Mouse (Mus musculus) spleen, embryonic (tissue): ENCODE measurements at regions not wholly inside any gene's neighbourhood (a gene's known extent, or its start where the extent isn't known, plus 50 kb on each side); places are given as distances from the start of the nearest gene placed in this dataset.

Experiments
- CTCF ChIA-PET: fragments of 350-600 bp; sonication (Branson Sonifier 250); formaldehyde crosslinking; loops from one replicate; lab custom pipeline; 2022; lab: Charles Lee

DNA sequence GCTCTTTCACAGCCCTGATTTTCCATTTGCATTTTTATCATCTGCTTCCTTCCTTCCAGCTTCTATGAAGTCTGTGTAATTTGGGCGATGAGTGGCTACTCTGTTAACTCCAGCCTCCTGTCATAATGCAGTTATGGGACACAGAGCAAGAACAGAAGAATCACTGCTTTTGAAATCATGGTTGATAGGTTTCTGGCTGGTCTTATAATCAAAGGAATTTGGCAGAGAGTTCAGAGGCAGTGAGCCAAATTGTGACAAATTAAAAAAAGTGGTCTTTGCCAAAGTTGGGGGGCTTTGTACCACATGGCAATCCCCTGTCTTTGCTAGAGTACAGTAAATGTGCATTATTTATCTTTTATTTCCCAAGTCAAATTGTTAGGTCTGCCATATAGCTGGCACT is 1292.6 kb downstream of the Rapgef2 start:
- CTCF ChIA-PET: no interaction called here

DNA sequence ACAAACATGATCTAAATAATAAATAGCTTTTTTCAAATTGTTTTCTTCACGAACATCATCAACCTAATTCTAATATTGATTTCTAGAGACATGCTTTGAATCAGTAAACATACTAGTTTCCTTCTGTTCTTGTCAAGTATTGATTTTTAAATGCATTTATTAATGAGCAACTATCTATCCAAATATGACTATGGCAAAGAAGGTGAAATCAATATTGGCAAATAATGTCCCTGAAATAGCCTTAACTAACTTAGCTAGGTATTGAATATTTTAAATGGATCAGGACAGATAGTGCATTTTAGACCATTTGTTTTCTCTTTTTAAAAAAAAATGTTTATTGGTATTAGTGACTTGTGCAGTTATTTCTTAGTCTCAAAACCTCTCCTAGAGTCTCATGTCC is 1341.5 kb downstream of the Rapgef2 start:
- CTCF ChIA-PET: no interaction called here

DNA sequence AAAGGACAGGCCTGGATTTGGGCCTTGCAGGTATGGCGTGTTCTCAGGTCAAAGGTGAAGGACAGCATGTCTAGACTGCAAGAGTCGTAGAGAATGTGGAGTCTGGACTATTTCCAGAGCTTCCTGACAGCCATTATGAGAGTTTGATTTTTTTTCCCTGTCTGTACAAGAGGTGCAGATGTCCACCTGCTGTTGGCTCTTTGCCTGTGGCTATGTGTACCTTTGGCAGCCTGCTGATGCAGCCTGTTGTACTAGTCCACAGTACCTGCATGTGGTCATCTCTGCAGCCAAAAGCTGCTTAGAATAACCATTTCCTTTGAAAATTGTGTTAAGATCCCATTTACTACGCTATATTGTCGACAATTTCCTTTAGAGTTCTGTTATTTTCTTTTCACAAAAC is 1389.1 kb downstream of the Rapgef2 start:
- CTCF ChIA-PET: interaction anchor here (0.9 kb wide), 1 partner anchor 834 kb away, joined by 3 read pairs; no protein-coding TSS in a partner anchor

DNA sequence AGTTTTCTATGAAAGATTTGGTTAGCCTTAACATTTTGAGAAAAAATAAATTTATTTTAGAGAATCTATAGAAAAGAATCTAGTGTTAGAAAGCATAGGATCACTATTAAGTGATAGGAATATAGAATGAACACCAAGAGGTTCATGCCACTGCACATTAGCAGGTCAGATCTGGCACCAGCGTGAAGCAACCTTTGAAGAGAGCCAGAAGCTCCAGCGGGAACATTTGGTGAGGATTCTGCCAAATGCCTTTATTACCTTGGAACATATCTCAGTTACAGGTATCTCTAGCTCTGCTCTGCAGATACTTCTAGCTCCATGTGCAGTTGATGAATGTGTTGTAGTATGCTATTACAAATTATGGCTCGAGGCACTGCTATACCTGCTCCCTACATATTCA is 1398.7 kb downstream of the Rapgef2 start:
- CTCF ChIA-PET: no interaction called here

DNA sequence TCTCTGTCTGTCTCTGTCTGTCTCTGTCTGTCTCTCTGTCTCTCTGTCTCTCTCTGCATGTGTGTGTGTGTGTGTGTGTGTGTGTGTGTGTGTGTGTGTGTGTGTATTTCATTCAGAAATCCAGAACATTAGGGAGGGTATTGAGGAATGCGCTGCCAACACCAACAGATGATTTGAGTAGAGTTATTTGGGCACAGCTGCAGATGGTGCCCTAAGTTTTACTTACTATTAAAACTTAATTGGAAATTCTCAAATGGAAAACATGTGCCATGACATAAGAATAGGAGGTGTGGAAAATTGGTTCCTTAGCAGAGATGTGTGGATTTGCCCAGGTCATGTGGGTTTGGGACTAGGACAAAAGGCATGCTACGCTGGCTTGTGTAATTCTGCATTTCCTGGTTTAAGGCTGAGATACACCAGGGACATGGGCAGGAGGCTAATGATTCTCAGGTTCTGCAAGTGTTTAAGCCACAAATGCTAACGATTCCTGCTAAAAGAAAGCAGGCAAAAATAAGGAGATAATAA is 1437.5 kb downstream of the Rapgef2 start:
- CTCF ChIA-PET: no interaction called here

DNA sequence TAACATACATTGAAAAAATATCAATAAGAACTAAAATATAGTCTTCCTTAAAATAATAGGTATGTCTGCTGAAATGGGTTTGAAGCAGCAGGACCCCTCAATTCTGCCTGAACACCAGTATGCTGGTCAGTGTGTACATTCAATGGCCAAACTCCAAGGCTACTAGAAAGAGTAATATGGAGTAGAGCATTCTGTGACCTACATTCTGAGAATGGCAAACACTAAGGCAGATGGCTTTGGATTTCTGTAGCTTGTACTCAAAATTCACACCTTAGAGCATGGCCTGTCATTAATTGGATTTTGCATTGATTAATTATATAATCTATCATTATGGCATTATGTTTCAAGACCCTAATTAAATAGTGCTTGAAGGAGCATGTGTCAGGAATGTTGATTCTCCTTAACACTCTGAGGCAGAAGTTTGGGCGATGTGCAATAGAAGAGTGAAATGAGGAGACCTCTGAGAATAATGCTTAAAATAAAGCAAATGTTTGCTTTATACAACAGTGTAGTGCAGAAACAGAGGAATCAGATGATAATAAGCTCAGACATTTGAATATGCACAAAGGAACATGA is 1454.0 kb downstream of the Rapgef2 start:
- CTCF ChIA-PET: interaction anchor here (0.6 kb wide), 1 partner anchor 151 kb away, joined by 6 read pairs; no protein-coding TSS in a partner anchor

DNA sequence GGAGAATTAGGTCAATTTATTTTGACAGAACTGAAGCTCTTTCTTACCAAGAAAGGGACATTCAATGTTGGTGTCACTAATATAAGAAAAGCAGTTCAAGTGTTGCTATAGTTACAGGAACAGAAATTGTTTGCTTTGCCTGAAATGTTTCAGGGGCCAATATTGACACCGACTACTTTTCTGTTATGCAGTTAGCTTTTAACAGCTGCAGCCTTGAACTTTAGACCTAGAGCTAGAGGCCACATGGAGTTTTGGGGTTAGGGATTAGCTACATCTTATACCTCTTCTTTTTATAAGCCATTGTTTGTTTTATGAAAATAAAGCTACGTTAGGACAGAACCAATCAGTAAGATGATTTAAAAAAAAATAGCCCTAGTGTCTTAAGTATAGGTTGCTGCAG is 1454.6 kb downstream of the Rapgef2 start:
- CTCF ChIA-PET: interaction anchor here (0.6 kb wide), 1 partner anchor 152 kb away, joined by 6 read pairs; no protein-coding TSS in a partner anchor

DNA sequence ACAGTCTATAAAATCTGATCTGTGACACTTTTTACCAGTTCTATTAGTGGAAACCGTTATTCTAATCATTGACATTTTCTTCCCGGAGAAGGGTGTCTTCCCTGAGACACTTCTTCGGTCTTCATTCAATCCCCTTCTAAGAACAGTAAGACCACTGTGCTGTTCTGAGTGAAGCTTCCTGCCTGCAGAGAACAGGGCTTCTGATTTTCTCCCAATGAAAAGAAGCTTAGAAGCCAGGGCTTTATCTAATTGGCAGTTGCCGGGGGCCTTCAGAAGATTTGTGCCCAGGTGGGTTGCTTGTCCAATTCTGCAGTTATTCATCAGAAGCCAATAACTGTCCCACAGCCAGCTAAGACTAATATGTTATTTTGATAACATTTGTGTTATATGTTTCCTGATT is 1455.1 kb downstream of the Rapgef2 start:
- CTCF ChIA-PET: no interaction called here

DNA sequence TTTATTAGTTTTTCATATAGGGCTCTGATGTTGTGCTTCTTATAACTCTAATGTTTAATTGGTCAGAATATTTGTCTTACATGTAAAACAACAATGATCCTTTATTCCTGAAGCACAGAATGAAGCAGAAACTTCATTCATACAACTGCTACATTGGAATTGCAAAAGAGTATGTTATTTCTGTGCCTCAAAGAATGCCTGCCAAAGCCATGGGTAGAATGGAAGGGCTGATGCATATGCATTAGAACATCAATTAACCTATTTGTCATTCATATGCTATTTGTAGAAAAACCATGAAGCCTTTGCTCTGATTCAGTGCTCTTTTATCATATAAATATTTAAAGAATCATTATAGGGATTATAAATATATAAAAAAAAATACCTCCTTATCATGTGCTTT is 1456.1 kb downstream of the Rapgef2 start:
- CTCF ChIA-PET: no interaction called here

DNA sequence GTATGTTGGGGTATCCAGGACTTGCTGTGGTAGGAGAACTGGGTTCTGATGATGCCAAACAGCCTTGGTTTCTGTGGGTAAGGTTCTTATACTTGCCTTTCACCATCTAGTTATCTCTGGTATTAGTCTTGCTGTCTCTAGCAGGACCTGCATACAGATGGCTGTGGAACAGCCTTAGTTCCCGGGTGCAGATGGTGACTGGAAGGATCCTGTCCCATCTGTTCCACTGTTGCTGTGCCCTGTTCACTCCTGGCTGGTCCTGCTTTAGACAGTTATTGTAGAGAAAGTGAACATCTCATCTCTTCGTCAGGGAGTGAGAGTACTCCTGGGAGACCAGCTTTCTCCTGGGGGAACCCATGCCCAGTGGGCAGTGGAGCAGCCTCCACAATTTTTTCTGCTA is 1485.5 kb downstream of the Rapgef2 start:
- CTCF ChIA-PET: no interaction called here

DNA sequence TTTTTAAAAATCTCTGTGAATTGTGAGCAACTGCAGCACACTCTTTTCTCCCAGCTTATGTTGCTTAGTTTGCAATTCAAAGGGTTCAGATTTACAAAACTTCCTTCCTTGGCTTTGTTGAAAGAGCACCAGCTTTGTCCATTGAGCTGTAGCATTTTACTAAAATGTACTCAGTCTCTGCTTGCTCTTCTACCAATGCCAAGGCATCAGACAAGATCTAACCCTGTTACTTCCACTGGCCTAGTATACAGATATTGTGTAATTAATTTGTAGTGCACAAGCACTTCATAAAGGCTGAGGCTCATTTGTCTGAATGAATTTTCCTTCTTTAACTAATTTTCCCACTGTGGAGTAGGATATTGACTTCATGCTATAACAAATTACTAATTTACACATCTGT is 1504.5 kb downstream of the Rapgef2 start:
- CTCF ChIA-PET: no interaction called here

DNA sequence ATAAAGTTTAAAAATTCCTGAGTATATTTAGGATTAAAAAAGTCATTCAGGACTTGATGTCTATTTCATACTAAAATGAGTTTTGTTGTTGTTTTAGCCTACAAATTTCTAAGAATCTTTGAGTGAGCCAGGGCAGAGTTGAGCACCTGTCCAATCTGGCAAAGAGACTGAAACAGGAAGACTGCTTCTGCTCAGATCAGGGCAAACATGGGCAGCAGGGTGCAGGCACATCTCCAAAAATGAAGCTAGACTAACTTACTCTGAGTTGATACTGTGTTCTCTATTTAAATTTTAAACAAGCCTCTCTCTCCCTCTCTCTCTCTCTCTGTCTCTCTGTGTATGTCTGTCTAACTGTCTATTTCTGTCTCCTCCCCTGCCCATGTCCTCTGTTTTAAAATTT is 1505.0 kb downstream of the Rapgef2 start:
- CTCF ChIA-PET: no interaction called here

DNA sequence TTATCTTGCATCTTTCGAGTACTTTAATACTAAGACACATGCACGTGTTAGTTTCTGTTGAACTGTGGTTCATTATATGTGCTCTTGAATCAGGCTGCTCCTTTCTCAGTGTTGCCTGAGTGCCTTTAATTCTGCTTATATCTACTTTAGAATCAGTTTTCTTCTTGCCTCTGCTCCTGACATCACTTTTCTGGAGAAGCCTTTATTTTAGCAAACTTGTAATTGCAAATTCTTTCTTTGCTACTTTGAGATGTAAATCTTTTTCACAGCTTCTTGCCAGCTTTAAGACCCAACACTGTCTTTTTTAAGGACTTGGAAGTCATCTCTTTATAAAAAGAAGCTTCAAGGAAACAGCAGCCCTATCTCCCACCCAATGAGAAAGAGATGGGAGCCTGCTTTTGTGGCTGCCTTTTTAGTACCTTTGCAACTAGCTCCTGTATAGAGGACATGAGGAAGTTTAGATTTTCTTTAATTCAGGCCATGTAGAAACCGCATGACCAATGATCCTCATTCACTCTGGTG is 1527.4 kb downstream of the Rapgef2 start:
- CTCF ChIA-PET: no interaction called here

DNA sequence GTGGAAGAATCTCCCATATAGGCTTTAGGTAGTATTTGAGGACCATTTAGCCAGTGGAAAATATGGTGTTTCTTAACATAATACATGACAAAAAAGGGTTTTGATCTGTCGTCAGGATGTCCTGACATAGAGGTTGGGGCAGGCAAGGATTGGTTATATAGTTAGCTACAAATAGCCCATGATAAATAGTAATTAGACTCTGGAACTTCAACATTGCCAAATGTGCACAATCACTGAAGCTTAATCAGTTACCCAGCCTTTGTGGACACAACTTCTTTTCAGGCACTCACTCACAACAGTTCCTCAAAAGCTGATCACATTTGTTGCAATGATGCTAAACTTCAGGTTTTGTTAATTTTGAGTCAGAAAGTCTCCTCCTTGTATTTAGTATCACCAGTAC is 1528.0 kb downstream of the Rapgef2 start:
- CTCF ChIA-PET: no interaction called here

DNA sequence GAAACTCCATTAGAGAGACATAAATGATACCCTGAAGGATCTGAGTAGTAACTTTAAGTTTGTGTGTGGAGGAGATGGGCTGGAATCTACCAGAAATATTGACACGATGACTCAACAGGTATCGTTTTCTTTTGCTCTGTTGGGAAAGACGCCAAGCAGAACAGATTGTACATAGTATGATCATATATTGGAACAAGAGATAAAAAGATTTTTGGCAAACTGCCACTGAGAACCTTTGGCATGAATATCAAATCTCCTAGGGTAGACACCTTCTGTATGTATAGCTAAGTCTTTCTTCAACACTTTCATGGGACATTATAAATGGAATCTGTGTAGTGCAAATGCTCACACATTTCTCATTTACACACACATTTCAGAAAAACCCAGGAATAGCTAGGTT is 1544.2 kb downstream of the Rapgef2 start:
- CTCF ChIA-PET: no interaction called here

DNA sequence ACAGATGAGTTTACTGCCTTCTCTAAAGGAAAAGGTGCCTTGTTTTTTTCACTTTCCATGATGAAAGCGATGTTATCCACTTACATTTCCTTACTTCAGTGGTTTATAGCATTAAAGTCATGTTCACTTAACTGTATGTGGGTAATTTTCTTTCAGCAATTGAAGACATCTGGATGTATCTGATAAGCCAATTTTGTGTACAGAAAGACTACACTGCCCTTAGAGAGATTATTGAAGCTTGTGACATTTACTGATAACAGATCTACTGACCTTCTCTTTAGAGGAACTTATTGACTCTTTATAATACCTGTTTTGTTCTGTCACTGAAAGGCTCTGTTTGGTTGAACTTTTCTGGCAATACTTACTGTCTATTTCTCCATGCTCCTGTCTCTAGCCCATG is 1568.5 kb downstream of the Rapgef2 start:
- CTCF ChIA-PET: no interaction called here

DNA sequence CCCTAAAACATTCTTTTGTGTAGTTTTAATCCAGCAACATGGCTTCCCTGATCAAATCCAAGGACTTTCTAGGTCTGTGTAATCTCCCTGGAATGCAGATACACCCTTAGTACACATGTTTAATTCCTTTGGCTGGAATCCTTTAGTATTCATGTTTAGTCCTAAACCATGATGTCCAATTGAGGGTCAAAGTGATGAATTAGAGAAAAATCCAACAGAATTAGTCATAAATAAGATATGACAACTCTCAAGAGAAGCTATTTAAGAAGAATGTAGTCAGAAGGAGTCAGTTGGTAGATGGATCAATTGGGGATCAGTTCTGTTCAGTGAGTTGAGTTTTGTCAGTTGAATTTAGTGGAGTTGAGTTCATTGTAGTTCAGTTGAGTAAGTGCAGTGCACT is 1590.7 kb downstream of the Rapgef2 start:
- CTCF ChIA-PET: no interaction called here

DNA sequence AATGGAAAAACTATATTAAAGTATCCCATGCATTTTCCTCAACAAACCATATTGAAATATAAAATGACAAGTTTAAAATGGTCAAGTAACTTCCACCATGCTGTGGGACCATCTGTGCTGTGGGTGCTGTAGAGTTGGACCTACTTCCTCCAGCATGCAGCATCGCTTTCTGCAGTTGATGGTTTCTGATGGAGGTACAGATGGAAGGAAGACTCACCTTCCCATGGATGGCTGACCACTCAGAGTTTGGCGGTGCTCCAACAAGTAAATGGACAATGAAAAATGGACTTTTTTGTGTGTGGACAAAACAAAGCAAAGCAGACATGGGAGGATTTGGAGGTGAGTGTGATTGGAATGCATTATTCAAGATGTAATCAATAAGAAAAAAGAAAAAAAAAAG is 1592.3 kb downstream of the Fstl5 start:
- CTCF ChIA-PET: no interaction called here

DNA sequence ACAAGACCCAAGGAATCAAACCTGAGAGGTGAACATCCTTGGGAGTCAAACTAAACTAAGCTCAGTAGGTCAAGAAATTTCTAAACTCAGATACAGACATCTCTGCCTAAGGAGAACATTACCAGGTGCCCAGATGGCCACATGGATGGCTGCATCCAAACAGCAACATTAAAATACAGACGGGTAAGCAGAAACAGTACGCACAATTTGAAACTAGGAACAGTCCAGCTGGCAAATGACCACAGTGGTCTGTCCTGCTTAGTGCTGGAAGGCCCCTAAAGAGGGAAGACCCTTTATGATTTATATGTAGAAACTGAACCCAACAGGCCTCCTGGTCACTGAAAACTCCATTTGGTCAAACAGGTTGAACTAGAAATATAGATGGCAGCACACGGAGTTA is 1579.8 kb downstream of the Fstl5 start:
- CTCF ChIA-PET: no interaction called here
